Mouse (Mus musculus) liver, adult 2 months (tissue): ENCODE measurements around the gene Tbck.

Source experiments
- CTCF ChIP-seq: fragments of 200-500 bp; IDR thresholded peaks from 2 replicates; pipeline ENCODE4 v1.5.1; 2011; ENCODE audit warnings: low read depth, low read length, control low read depth
- POLR2A ChIP-seq: fragments of 200-500 bp; IDR thresholded peaks from 2 replicates; pipeline ENCODE4 v1.6.1; 2011; ENCODE audit warnings: low read length, control low read depth; ENCODE audit not compliant: insufficient read depth; ENCODE audit errors: extremely low read depth

GRCm38 (mm10) chr3:132813147-132813546 is 129.2 kb downstream of the Tbck start:
- no peak for TF ChIP-seq CTCF
- TF ChIP-seq POLR2A: no peak
